Mouse (Mus musculus) gastrocnemius, adult 2 months (tissue): ENCODE measurements around the gene Nanos3. TPM values are rescaled to one million over a fixed set of nuclear protein-coding genes. Genes with fewer than 3 reads are reported as not detected.

Experiments used
- DNase-seq: peaks from one replicate; pipeline ENCODE4 v3.0.0; 2022
- H3K27ac ChIP-seq: fragments of 200-600 bp; 2 replicates; pipeline ENCODE4 v1.8.1; 2022; ENCODE audit warnings: mild to moderate bottlenecking
- H3K4me3 ChIP-seq: fragments of 200-600 bp; 2 replicates; pipeline ENCODE4 v1.8.1; 2022; ENCODE audit warnings: mild to moderate bottlenecking, moderate library complexity
- CTCF ChIP-seq: fragments of 200-600 bp; IDR thresholded peaks from 2 replicates; pipeline ENCODE4 v1.8.1; 2022; ENCODE audit warnings: antibody characterized with exemption, mild to moderate bottlenecking, moderate library complexity
- intact Hi-C: fragments of 180-260 bp; cut with DNase I; formaldehyde crosslinking; loops from one replicate; pipeline ENCODE4 v1.15.1; 2025
- total RNA-seq, 2 experiments: library from RNA; stranded (reverse); gene quantifications; 2 replicates each; pipeline ENCODE4 v1.2.3; 2021

Nanos3 gene
- total RNA-seq, 2 experiments from 2014 or later = not detected

DNA sequence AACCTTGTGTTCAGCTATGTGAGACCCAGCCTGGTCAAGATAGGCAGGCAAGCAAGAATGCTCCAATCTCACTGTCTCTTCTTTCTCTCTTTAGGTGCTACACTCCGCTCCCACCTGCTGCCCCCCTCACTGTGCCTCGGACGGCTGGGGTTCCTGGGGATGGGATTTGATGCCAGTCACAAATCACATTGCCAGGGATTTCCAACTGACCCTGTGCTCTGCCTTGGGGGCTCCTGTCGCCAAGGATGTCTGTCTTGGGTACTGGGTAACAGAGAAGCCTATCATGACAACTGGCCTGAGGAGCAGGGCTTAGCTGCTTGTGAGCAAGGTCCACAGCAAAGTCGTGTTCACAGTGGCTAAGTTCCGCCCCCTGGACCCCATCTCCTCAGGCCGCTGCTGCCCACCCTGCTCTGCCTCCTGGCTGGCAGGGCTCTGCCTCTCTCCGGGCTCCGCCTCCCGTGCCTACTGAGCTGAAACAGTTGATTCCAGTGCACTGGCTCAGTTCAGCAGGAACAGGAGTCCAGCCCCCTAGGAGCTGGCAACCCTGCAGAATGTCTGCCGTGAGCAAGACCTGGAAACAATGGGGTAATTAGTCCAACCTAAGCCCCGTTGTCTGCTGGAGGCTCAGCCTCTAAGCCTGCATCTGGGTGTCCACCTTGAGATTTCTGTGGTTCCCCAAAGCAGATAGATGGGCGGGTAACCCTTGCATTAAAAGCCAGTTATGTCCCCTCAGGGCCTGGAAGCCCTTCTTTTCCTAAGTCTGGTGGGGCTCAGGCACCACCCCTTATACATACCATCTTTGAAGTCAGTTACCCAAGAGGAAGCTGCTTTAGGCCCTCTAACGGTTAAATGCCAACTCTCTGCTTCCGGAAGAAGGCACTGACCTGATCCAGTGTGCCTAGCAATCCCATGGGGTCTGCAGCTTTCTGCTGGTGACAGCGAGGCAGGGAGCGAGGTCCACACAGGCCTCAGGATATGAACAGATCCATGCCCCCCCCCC is 23.7 kb upstream of the Nanos3 start:
- peak overlapping the region; percentile 32 for H3K4me3 ChIP-seq
- H3K27ac ChIP-seq = peak overlapping the region; percentile 80
- DNase-seq = no peak
- no peak for TF ChIP-seq CTCF
- intact Hi-C loops = no loop called here

- peak overlapping the region; percentile 80 for H3K27ac ChIP-seq
- no peak for TF ChIP-seq CTCF
- H3K4me3 ChIP-seq = peak overlapping the region; percentile 32
- intact Hi-C loops = no loop called here
- DNase-seq = peak; percentile 75
These were observed 22.8 kb upstream of the Nanos3 start for GRCm38 (mm10) chr8:84207811-84208210.

- Histone ChIP-seq H3K27ac (peak overlapping the region; percentile 80), H3K4me3 (no peak overlapping the region)
- no peak for DNase-seq
- intact Hi-C loops = no loop called here
- no peak for TF ChIP-seq CTCF
These were observed 21.6 kb upstream of the Nanos3 start for GRCm38 (mm10) chr8:84206666-84207065.

GRCm38 (mm10) chr8:84205073-84205472 is 20.1 kb upstream of the Nanos3 start:
- no peak for TF ChIP-seq CTCF
- intact Hi-C loops = no loop called here
- no peak for DNase-seq
- Histone ChIP-seq H3K27ac (peak overlapping the region; percentile 97), H3K4me3 (peak overlapping the region; percentile 96)

DNA sequence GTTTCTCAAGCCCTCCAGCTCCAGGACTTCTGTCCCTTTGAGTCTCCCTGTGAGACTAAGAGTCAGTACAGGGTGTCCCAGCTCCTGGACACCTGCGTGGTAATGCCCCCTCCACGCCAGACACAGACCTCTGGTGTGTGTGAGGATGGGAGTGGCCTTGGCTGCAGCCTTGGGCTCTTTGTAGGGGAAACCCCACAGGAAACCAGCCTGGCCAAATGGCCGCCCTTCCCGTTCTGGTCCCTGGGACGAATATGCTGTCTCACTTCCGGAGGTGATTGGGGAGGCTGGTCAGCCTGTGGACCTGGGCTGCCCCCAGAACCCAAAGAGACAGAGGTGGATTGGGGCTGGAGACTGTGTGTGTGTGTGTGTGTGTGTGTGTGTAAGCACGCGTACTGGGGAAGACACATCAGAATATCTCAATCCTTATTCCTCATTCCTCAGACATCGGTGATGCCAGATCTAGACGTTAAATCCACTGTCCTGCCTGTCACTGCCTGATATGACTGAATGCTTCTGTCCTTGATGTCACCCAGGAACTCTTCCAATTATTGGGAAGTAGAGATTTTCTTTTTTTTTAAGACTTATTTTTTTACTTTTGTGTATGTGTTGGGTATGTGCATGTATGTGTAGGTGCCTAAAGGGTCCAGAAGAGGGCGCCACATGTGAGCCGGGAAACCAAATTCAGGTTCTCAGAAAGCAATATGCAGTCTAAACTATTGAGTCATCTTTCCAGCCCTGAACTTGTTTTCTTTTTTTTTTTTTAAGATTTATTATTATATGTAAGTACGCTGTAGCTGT is 19.2 kb upstream of the Nanos3 start:
- intact Hi-C loops = no loop called here
- peak; percentile 88 for DNase-seq

DNA sequence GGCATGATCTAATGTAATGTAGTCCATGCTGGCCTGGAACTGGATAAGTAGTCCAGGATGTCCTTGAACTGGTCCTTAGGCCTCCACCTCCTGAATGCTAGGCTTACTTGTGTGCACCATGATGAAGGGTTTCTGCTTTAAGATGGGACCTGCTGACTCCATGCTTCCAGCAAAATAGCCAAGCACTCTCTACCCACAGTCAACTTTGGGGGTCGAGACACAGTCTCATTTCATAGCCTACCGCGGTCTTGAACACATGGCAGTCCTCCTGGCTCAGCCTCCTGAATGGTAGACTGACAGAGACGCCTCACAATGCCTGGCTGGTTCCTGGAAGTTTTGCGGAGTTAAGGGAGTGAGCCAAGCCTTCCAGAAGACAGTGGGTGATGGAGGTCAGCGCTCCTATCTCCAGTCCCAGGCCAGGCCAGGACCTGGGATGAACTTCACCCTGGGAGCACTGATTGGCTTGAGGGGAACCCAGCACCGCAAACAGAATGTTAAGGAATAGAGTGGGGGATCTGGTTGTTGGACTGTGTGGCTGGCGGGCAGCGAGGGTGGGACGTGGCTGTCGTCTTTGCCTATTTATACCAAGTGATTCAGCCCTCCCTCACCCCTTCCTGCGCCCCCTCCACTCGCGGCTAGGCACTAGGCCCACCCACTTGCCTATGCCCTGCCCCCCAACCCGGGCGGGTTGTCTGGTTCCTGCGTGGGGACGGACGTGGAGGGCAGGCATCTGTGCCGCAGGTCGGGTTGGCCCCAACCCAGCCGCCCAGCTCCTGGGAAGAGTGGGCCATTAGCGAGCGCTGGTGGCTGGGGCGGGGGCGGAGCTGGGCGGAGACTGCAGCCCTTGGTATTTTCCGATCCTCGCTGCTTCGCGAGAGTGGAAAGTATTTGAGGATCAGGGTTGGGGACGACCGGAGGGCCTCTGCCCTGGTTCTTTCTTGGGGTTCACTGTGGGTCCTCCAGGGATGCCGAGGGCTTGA is 18.2 kb upstream of the Nanos3 start:
- peak; percentile 93 for DNase-seq
- TF ChIP-seq CTCF = no peak
- intact Hi-C loops = no loop called here
- H3K27ac ChIP-seq = peak overlapping the region; percentile 97
- H3K4me3 ChIP-seq = peak overlapping the region; percentile 96

More for the DNA sequence above, 19.2 kb upstream of the Nanos3 start:
- H3K4me3 ChIP-seq = peak overlapping the region; percentile 96
- peak overlapping the region; percentile 97 for H3K27ac ChIP-seq
- peak; percentile 59 for TF ChIP-seq CTCF

GRCm38 (mm10) chr8:84202466-84202865 is 17.4 kb upstream of the Nanos3 start:
- peak; percentile 80 for DNase-seq
- no peak for TF ChIP-seq CTCF
- intact Hi-C loops = no loop called here
- H3K27ac ChIP-seq = peak overlapping the region; percentile 97
- peak overlapping the region; percentile 96 for H3K4me3 ChIP-seq

DNA sequence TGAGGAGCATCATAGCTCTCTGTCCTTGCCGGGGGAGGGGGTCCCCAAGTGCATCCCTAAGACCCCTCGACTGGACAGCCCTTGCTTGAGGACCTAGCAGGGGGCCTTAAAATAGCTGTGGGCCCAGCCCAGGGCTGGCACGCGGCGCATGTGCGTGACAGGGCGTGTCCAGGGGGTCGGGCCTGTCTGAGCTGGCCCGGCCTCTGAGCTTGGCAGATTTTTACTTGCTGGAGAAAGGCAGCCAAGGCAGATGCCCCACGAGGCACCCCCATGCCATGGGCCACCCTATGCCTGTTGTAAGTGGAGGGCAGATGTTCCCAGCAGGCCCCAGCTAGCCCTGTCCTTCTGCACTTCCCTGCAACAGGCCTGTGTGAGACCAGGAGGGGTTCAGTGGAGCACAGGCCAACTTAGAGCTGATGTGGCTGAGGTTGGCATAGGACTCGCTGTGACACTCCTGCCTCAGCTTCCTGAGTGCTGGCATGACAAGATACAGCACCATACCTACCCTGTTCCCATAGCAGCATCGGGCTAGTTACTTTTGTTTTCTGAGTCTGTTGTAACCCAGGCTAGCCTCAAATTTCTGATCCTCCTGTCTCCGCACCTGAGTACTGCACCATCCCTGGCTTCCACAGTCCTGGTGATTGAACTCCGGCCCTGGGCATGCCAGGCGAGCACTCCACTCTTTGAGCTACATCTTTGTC is 16.7 kb upstream of the Nanos3 start:
- H3K27ac ChIP-seq = peak overlapping the region; percentile 97
- DNase-seq = peak; percentile 92
- intact Hi-C loops = no loop called here
- H3K4me3 ChIP-seq = peak overlapping the region; percentile 96
- no peak for TF ChIP-seq CTCF

- peak overlapping the region; percentile 97 for H3K27ac ChIP-seq
- H3K4me3 ChIP-seq = peak overlapping the region; percentile 96
- DNase-seq = peak; percentile 93
- TF ChIP-seq CTCF = no peak
- intact Hi-C loops = no loop called here
These were observed 15.9 kb upstream of the Nanos3 start for GRCm38 (mm10) chr8:84200652-84201544.

DNA sequence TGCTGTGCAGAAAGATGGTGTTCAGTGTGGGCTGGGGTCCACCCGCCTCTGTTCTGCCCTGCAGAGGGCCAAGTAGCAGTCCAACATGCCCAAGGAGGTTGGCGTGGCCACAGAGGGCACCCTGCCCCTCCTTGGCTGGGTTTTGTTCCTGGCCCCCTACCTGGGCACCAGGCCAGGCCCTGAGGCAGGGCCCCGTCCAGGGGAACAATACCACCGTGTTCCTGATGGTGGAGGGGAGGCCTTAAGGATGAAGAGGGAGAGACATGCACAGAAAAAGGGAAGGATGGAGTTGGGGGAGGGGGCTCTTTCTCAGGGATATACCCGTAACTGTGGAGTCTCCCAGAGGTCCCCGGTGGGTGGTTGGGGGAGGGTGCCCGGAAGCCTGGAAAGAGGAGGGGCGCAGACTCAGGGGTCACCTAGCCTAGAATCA is 15.1 kb upstream of the Nanos3 start:
- peak overlapping the region; percentile 96 for H3K4me3 ChIP-seq
- DNase-seq = peak; percentile 43
- intact Hi-C loops = no loop called here

More for the DNA sequence above, 15.1 kb upstream of the Nanos3 start:
- no peak for TF ChIP-seq CTCF
- H3K27ac ChIP-seq = peak overlapping the region; percentile 97
